8 mouse cellular contexts compared by ENCODE assay signal in the genomic region with DNA sequence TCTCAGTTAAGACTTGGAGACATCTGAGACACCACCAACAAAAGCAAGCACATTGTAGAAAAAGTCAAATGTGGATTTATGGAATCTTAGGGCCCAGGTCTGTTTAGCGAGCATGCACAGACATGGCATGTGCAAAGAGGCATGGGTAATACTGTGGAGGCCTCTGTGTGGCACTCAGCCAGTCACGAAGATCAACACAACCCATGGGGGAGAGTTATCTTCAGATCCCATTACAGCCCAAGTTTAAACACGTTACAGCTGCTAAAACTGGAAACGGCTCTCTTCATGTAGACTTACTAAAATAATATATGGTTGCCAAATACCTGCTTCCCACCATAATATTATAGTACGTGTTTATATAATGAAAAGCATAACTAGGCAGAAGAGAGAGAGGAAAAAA.
DNase-seq lines count a peak whose midpoint lies in the region; ATAC-seq and TF ChIP-seq lines count a peak whose summit lies in the region.
"Had no signal": no experiment of that assay in that cellular context is flagged by ENCODE, and none has a peak within 500 bp of the region (broad histone marks: within the 10 kb centered on the region; RNA-seq: fewer than 3 reads in every experiment).

No protein-coding gene starts in this region.

- H3K4me3 ChIP-seq in layer of hippocampus, adult 2 months = no peak overlapping the region
- no peak overlapping the region for H3K4me3 ChIP-seq in embryonic facial prominence, embryonic 11.5 days (ENCODE audit: low read depth, low read length)
- H3K4me3 ChIP-seq in intestine, embryonic 16.5 days (ENCODE audit: low read length) = no peak overlapping the region
- H3K4me3 ChIP-seq: liver, embryonic 15.5 days had no signal

- no peak overlapping the region for H3K9ac ChIP-seq in embryonic facial prominence, embryonic 11.5 days (replicated peaks; ENCODE audit: low read length)
- H3K9ac ChIP-seq in intestine, embryonic 16.5 days (ENCODE audit: low read depth, low read length) = no peak overlapping the region
- H3K9ac ChIP-seq: liver, embryonic 15.5 days had no signal

- no peaks in the 10 kb centered on the region for H3K9me3 ChIP-seq in embryonic facial prominence, embryonic 11.5 days (replicated peaks; ENCODE audit: control insufficient read depth, low read length)
- H3K9me3 ChIP-seq in intestine, embryonic 16.5 days (ENCODE audit: control insufficient read depth, low read length) = no peaks in the 10 kb centered on the region
- H3K9me3 ChIP-seq: liver, embryonic 15.5 days had no signal

- H3K27me3 ChIP-seq in embryonic facial prominence, embryonic 11.5 days (ENCODE audit: control insufficient read depth, insufficient read depth, low read length) = no peaks in the 10 kb centered on the region
- H3K27me3 ChIP-seq in intestine, embryonic 16.5 days (replicated peaks; ENCODE audit: control insufficient read depth, insufficient read depth, low read length) = no peaks in the 10 kb centered on the region
- H3K27me3 ChIP-seq: liver, embryonic 15.5 days had no signal

- H3K4me2 ChIP-seq in embryonic facial prominence, embryonic 11.5 days (ENCODE audit: low read depth, low read length) = no peak overlapping the region
- no peak overlapping the region for H3K4me2 ChIP-seq in intestine, embryonic 16.5 days (ENCODE audit: low read depth, low read length)
- H3K4me2 ChIP-seq: liver, embryonic 15.5 days had no signal

- no peak for TF ChIP-seq CTCF in layer of hippocampus, adult 2 months (conservative IDR thresholded peaks at IDR 0.05)

- peaks cover 2% of the 10 kb centered on the region; the same call in 1 of the 2 replicates for H3K36me3 ChIP-seq in embryonic facial prominence, embryonic 11.5 days (replicated peaks; ENCODE audit: control insufficient read depth, insufficient read depth, low read depth, low read length)
- peaks cover 10% of the 10 kb centered on the region; the same call in 1 of the 2 replicates for H3K36me3 ChIP-seq in intestine, embryonic 16.5 days (ENCODE audit: control insufficient read depth, insufficient read depth, low read length)

- ATAC-seq in embryonic facial prominence, embryonic 11.5 days (replicated peaks; ENCODE audit: insufficient number of reproducible peaks, low FRiP score, low TSS enrichment, low read depth) = no peak
- peak; percentile 49; the same call in 1 of the 2 replicates for ATAC-seq in intestine, embryonic 16.5 days
- ATAC-seq in megakaryocyte, adult 5-6 weeks (ENCODE audit: poor library complexity, severe bottlenecking) = no peak

- 44% methylated on average over 5 of the region's 5 CpGs for WGBS in embryonic facial prominence, embryonic 11.5 days
- WGBS in intestine, embryonic 16.5 days = 39% methylated on average over 5 of the region's 5 CpGs

- no peak for DNase-seq in layer of hippocampus, adult 2 months (ENCODE audit: low spot score in 2 of 2)
- no peak for DNase-seq in layer of hippocampus, postnatal 10 days (ENCODE audit: low spot score in 2 of 2)
- peak; percentile 56 for DNase-seq in brain, adult 2 months (ENCODE audit: low read depth, low spot score)
- peak; percentile 34 for DNase-seq in embryonic facial prominence, embryonic 11.5 days (ENCODE audit: low spot score)
- no peak for DNase-seq in liver

- H3K4me1 ChIP-seq in embryonic facial prominence, embryonic 11.5 days (ENCODE audit: control insufficient read depth, insufficient read depth, low read length) = peaks cover 3% of the 10 kb centered on the region; the same call in 1 of the 2 replicates
- H3K4me1 ChIP-seq in intestine, embryonic 16.5 days (ENCODE audit: control insufficient read depth, insufficient read depth, low read length) = peaks cover 28% of the 10 kb centered on the region

- peak overlapping the region; percentile 87 for H3K27ac ChIP-seq in layer of hippocampus, adult 2 months
- H3K27ac ChIP-seq in embryonic facial prominence, embryonic 11.5 days (replicated peaks; ENCODE audit: low read depth, low read length) = no peak overlapping the region
- H3K27ac ChIP-seq in intestine, embryonic 16.5 days (ENCODE audit: low read length) = peak overlapping the region; percentile 82; the same call in 1 of the 2 replicates

Comparison
In these comparisons a context has a peak if more than half of its experiments do, and no peak if none do; other contexts are left out.
1. DNase-seq: peak in brain, adult 2 months (single experiment) and embryonic facial prominence, embryonic 11.5 days (single experiment); none in layer of hippocampus, adult 2 months (0 of 2), layer of hippocampus, postnatal 10 days (0 of 2) and liver (single experiment).